Mouse (Mus musculus) adrenal gland, adult (tissue): ENCODE results near the gene Npr1.

Experiments used
- DNase-seq, 2 experiments: peaks; one replicate each; pipeline ENCODE4 v3.0.0; 2022 to 2023; ENCODE audit warnings: low spot score in 1 of 2; ENCODE audit not compliant: inconsistent age in 2 of 2

The Npr1 gene

DNA sequence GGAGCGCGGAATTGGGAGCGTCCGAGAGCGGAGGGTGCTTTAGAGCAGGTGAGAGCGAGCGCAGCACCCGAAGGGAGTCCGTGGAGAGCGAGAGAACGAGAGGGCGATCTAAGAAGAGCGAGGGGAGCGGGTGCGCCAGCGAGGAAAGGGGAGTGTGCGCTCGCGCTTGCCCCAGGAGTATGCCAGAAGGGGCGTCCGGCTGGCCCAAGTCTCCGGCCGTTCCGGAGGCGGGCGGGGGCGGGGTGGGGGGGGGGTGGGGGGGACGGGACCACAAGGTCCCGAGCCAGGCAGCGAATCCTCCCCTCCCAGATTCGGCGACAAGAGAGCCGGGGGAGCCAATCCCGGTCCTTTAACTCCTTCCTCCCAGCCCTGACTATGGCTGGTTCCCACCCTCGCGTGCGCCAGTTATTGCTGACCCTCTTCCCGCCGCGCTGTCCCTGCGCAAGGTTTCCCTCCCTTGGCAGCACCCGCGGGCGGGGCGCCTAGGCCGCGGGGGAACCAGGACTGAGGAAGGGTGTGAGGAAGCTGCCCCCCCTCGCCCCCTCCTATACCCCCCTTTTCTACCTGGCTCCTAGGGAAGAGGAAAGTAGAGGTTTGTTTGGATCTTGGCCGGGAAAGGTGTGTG is at the start of gene Npr1:
TSS of gene Npr1 (minus strand) at position 181 of the 625 bp plus-strand sequence.
- peak; percentile 84 to 92 for DNase-seq

DNA sequence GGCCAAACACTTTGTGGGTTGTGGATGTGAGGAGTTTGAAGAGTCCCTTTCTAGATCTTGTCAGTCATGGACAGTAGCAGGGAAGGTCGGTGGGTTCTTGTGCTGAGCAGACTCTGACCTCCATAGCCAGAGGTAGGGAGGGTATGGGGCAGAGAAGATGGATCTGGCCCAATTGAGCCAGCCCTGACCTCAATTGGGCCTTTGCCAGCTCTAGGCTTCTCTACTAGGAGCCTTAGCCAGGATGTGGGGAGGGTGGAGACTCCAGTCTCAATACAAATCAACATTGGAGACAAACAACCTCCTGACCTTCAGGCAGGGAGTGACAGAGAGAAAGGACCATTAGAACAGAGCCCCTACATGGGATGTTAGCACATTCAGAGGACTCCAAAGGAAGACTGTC is 49.6 kb upstream of the Npr1 start:
- peak in 1 of 2 experiments; percentile 42 for DNase-seq

DNA sequence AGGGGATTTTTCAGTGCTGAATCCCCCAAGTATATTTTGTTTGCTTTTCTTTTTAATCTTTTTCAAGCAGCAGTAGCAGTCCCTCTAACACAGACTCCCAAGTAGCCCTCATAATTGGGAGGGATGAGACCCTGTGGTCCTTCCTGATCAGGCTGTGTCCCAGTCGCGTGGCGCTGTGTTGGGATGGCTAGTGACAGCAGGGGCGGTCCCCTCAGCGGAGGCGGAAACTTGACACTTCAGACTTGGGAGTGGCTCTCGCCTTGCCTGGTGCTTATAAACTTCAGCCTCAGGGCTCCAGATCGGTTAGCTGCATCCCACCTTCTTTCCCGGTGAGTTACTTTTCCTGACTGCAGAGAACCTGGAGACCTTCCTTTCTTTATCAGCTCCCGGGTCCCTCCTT is 49.0 kb upstream of the Npr1 start:
- peak; percentile 80 to 90 for DNase-seq

DNA sequence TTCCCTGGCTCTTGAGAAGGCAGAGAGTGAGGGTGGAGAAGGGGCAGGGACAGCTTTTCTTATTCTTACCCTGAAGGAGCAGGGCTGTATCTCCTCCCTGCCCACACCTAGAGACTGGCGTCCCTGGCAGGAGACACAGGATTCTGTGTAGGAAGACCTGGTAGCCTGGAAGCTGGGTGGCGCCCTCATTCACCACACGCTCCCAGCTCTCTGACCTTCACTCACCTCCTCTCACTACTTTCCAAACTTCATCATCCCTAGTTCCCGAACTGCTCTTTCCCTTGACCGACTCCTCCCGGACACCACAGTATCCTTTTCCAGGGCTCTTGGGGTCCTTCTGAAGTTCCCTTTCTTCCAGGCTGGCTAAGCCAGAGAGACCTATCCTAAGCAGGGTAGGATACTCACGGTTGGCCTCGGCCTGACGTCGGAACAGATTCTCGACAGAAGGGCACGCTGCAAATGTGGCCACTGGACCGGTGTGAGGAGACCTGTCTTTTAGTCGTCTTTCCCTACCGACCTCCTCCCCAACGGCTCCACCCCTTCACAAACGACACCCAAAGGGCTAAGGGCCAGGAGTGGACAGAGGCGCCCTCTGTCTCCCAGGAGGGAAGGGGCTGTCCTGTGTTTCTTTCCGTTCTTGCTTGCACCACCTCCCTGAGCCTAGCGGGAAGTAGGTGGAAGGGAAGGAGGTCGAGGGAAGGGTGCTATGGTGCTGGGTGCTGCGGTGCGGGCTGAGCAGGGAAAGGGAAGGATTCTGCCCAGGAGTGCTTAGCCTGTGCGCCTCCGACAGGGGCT is 48.3 kb upstream of the Npr1 start, which contains the start of the genes S100a1 and S100a13:
TSS of gene S100a1 (minus strand) at position 597 of the 795 bp plus-strand sequence.
TSS of gene S100a13 (plus strand) at position 640 of the 795 bp plus-strand sequence.
- peak; percentile 86 to 94 for DNase-seq

DNA sequence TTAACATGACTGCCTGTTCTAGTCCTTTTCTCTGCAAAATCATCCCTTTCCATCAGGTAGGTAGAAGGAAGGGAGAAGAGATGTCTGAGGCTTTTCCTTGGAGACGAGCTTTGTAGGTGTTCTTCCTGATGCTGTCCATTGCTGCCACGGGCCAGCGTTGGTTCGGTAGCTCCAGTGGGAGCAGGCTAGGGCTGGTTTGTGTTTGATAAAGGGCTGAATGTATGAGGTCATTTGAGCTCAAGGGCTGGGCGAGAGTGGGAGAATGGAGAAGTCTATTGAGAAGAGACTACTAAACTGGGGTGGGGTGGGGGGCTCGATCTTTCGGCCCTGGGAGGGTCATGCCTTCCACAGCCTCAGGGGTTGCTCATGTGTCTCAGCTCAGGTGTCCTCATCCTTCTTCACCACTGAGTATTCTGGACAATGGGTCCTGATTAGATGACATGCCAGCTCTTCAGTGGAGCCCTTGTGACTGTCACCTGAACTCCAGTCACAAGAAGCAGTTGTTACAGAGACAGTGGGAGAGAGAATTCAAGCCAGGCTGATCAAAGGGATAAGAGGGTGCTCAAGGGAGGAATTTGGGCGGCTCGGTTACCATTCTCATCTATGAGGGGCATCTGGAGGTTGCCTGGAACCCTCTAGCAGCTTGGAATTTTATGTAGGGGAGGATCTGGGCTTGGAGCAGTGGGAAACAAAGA is 47.4 kb upstream of the Npr1 start:
- no peak for DNase-seq

DNA sequence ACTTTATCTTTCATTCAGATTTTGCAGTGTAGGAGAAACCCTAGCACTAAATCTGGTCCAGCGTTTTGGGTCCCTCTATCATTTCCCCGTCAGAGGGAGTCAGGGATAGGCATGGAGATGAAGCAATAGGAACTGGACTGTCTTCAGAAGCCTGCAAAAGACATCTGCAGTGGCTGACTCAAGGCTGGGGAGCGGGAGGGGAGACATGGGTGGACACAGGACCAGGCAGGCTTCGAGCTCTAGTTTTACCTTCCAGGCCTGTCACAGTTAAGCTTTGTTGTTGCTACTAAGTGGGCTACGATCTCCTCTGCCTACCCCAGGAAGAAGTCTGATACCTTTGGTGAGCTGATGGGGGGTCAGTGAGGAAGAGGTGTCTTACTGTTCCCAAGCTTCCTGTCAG is 46.6 kb upstream of the Npr1 start:
- DNase-seq, result no peak

DNA sequence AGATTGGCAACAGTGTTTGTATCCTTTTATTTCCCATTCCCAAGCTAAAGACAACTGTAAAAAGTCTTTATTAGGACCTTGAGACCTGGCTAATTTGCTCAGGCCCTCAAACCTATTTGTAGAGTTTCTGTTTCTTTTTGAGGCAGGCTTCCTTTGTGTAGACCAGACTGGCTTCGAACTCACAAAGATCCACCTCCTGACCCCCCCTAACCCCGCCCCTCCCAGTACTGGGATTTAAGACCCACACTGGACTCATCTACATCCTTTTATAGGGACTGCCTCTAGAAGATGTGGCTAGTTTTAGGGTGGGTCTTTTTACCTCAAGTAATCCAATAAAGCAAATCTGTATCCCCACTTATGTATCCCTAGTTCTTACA is 44.1 kb upstream of the Npr1 start:
- DNase-seq, result no peak

DNA sequence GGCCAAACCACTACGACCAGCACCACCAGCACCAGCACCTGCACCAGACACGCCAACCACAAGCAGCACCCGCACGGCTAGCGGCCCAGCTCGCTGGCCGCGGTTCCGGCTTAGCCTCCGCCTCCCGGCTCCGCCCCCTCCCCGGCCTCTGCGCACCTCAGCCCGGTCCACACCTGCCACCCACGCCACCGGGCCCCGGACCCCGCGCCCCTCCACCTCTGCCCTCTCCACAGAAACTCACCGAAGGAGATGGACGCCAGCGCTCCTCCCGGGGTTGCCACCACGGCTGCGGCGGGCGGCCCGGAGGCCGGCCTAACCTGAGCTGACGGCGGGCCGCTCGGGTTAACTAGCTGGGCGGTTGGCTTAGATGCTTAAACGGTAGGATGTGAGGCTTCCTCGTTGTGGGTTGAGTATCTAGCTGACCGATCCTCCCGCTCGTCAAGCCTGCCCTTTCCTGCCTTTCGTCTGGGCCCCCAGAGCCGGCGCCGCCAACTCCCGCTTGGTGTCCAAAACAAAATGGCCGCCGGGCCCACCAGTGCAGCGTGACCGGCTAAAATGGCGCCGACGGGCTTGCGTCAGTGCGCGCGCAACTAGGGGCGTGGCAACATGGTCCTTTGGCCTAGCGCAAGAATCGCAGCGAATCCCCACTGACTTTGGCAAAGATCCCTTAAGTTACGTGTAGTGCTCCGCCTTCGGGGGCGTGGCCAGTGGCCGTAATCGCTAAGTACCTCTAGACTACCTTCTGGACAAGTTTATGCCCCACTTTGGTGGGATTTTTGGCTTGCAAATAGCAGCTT is 43.5 kb upstream of the Npr1 start, which contains the start of gene Chtop:
TSS of gene Chtop (minus strand) at position 549 of the 797 bp plus-strand sequence.
- peak; percentile 99 to 100 for DNase-seq

DNA sequence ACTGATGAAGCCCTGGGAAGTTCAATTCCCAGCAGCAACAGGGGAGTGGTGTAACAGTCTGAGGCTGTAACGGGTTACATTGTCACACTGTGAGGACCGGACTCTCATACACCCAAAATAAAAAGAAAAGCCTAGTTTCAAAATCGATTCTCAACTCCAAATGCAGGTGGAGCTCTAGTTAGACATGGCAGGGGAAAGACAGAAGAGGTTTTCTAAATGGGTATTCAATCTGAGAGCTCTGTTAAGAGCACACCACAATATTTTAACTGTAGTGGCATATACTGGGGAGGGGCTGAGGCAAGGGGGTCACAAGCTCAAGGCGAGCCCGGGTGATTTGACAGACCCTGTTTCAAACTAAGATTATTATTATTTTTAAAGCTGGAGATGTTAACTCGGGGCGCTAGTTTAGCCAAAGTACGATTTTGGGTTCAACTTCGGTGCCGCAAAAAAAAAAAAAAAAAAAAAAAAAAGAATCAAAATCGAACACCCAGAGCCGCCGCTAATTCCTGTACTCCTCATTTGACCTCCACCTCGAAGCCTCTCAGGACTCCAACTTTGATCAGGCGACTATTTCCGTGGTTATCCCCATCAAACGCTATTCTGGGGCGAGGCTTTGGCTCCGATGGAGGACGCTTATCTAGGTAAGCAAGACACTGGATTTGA is 42.8 kb upstream of the Npr1 start:
- DNase-seq, result peak in 1 of 2 experiments; percentile 46

DNA sequence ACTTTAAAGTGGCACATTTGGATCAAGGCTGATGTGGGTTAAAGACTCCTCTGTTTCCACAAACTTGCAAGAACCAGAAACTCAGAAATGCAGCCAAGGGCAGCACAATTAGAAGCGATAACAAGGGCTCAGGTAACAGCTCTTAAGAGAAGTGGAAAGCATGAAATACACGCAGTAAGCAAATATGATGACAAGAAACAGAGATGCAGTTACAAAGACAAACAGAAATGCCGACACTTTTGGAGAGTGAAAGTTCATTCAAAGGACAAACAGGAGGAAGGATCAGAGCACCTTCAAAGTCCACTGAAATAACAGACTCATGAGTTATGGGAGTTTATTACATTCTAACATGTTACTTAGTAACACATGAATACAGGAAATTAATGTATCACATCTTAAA is 40.7 kb upstream of the Npr1 start:
- no peak for DNase-seq

DNA sequence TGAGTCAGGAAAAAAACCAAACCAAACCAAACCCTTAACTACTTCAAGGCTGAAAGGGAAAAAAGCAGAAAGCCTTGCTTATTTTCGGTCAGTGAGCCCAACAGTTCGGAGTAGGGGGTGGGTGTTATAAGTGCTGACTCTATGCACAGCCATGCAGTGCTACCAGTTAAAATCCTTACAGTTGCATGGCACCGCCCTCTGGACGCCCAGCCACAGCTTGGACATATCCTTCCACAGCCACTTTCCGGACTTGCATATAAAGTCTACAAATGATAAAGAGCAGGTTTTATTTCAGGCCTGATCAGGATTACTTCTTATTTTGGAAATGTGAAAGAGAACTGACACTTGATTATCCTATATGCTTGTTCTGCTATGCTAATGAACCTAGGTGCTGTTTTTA is 39.5 kb upstream of the Npr1 start:
- DNase-seq, result no peak

DNA sequence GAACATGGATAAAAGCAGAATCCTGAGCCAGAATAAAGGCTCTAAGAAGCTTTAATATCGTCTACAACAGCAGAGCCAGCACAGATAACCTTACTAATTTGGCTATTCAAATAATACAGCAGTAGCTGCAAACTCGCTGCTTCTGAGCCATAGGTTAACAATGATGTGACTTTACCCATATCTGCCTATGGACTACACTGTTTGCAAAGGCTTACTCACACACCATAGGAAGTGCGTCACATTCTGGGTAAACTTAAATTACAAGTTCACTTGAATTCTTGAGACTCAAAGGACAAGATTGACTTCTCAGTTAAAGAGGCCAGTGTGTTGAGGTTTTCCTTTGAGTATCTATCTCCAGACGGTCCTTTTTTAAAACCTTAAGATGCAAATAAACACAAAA is 37.8 kb upstream of the Npr1 start:
- DNase-seq, result no peak

DNA sequence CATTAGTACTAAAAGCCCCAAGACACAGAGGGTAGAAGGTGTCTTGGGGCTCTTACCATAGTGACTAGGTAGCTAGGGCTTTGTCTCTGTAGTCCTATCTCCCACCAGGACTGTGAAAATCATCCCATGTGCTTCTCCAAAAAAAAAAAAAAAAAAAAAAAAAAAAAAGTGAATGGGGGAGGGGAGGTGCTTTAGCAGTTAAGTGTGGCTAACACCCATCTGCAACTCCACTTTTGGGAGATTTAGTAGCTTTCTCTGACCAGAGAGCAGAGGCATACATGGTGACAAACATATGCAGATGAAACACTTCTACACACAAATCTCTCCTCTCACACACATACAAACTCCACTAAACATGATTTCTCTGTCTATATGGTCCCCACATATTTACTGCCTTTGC is 31.9 kb upstream of the Npr1 start:
- DNase-seq, result no peak

DNA sequence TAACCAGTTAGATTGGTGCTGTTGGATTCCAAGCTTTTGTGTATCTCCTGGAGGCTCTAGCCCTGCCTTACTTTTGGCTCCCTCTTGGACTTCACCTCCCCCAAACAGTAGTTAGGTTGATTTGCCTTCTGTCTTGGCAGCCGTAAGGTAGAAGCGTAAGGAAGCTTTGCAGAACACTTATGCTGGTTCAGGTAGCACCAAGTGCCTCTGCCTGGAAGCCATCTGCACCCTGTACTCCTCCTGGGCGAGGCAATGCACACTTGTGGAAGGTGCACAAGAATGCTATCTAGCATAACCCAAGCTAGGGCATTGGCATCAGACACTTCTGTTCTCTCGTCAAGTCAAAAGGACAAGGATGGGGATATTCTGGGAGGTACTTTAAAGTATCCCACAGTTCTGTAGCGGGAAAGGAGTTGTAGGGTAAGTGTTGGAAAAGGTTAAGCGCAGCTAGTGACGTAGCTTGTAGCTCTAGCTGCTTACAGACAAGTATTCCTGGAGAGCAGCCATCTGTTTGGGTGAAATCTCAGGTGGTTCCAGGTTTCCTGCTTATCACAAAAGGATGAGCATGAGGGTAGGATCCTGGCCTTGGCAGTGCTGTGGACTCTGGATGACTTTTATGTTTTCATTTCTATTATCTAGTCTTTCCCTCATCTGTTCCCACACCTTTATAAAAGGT is 30.3 kb upstream of the Npr1 start:
- DNase-seq, result no peak

DNA sequence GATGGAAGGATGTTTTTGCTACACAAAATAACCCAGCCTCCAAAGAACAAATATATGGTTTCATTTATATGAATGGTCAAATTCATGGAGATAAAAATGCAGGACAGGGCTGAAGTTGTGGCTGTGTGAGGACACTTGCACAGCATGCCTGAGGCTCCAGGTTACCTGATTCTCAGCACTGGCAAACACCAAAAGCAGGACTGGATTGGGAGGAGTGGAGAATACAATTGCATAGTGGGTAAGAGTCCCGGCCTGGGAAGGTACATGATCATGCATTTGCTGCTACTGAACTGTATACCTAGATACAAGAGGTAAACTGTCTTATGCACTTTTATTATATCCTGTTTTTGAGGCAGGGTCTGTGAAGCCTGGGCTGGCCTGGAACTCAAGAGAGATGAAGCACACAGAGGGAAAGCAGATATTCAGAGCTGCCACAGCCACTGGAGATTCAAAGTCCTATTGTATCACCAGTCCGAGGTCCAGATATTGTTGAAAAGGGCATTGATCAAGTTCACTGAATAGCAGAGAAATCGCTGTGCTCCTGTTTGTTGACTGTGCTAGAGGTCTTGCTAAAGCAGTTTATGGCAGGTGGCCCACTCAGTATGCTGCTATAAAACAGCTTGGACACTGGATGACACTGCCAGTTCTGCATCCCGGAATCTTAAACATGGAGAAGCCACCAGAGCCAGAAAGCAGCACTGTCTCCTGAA is 28.3 kb upstream of the Npr1 start:
- DNase-seq, result no peak

DNA sequence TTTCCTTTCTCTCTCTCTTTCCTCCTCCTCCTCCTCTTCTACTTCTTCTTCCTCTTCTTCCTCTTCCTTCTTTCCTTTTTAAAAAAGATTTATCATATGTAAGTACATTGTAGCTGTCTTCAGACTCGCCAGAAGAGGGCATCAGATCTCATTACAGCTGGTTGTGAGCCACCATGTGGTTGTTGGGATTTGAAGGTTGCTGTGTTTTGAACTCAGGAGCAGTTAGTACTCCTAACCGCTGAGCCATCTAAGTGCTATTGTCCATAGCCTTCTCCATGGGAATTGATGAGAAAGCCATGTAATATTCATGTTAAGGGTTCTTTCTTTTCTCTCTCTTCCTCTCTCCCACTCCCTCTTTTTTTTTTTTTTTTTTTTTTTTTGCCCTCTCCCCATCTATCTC is 25.7 kb upstream of the Npr1 start:
- DNase-seq, result peak in 1 of 2 experiments; percentile 76

DNA sequence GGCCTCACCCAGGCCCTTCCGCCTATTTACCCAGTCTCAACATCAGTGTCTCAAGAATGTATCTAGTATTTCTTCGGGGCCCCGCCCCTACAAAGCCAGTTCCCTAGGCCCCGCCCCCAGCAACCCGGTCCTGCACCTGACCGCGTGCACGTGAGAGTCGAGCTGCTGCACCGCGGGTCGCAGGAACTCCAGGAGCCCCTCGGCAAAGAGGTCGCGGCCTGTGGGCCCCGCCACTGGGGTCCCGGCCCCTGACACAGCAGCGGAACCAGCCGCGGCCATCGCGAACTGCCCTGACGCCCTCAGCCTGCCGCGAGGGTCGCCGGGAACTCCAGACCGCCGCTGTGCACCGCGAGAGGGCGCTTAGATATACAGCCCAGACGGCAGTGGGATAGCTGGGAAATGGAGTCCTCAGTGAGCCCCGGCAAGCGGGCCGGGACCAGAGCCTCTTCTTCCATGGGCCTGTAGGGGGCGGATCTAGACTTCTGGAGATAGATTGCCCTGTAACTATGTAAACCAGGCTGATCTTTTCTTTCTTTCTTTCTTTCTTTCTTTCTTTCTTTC is 25.1 kb upstream of the Npr1 start, which contains the start of gene Snapin:
TSS of gene Snapin (minus strand) at position 338 of the 561 bp plus-strand sequence.
- peak; percentile 96 to 99 for DNase-seq

DNA sequence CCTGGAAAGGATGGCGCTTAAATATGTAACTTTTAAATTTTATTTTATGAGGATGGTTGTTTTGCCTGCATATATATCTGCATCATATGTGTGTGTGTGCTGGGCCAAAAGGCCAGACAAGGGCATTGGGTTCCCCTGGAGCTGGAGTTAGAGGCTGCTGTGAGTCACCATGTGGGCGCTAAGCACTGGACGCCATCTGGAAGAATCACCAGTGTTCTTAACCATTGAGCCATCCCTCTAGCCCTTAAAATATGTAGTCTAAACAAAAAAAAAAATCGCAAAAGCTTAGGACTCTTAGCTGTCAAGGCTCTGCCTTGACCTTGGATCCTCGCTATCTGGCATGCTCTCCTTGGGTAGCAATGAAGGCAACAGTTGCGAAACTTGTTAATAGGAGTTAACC is 22.9 kb upstream of the Npr1 start:
- DNase-seq, result no peak

DNA sequence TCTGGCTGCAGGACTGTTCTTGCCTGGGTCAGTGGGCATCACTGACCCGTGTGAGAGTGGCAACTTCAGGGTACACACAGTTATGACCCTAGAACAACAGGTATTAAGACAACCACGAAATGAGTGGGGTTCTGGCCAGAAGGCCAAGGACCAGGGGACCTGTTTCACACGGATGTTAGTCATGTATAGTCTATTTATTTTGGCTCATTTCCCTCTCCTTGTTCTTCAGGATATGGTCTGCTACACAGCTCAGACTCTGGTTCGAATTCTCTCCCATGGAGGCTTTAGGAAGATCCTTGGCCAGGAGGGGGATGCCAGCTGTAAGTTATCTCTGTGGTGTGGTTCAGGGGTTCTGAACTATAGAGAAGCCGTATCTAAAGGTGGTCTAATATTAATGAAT is 21.3 kb upstream of the Npr1 start:
- no peak for DNase-seq
